Mouse (Mus musculus) adipose tissue, adult 10 weeks (tissue): ENCODE data around the gene Lfng. TPM values are rescaled to one million over a fixed set of nuclear protein-coding genes. Genes with fewer than 3 reads are reported as not detected.

ENCODE experiments used
- polyA plus RNA-seq: library from polyadenylated mRNA; stranded (reverse); fragments of 350-450 nt; fragmentation: Illumina TruSeq; extraction: RNeasy Lipid Tissue Mini Kit (QIAGEN cat#74804); gene quantifications from one replicate; pipeline ENCODE4 v1.2.3, GENCODE M21; 2014; ENCODE audit warnings: low read depth, low replicate concordance

Lfng gene
- 17.1 TPM for polyA plus RNA-seq

DNA sequence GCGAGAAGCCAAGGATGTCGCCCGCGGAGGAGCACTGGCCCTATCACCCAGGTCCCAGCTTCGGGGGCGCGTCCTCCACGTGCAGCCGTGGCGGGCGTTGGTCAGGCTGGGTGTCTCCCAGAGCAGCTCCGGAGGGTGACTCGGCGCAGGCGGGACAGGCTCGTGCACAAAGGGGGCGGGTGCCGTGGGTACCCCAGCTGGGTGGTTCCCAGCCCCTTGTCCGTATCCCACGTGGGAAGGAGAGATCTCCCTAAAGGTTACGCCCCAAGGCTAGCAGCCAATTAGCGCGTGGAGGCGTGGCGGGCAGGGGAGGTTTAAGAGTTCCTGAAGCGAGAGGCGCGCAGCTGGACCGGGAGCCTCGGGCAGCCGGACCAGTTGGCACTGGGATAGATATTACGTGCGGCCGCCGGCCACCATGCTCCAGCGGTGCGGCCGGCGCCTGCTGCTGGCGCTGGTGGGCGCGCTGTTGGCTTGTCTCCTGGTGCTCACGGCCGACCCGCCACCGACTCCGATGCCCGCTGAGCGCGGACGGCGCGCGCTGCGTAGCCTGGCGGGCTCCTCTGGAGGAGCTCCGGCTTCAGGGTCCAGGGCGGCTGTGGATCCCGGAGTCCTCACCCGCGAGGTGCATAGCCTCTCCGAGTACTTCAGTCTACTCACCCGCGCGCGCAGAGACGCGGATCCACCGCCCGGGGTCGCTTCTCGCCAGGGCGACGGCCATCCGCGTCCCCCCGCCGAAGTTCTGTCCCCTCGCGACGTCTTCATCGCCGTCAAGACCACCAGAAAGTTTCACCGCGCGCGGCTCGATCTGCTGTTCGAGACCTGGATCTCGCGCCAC lies at the start of gene Lfng:
Gene Lfng, plus strand, starts transcription at position 320 of the 835 bp plus-strand sequence.

DNA sequence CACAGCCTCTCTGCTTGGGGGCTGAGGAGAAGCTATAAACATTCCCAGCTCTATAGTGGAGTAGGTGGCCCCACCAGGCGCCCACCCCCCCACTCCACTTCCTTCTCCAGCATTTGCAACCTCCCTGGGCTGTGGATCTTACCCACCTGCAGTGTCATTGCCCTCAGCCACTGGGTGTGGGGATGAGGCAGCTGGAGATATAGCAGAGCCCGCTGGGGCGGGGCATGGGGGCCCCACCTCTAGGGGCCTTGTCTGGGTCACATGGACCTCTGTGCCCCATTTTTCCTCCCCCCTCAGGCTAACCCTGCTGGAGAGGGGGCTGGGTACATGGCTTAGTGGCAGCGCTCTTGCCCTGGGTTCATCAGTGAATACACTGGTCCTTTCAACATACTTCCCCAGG lies 42.2 kb upstream of the Lfng start, which contains the start of gene Grifin:
Gene Grifin, minus strand, starts transcription at position 176 of the 400 bp plus-strand sequence.

DNA sequence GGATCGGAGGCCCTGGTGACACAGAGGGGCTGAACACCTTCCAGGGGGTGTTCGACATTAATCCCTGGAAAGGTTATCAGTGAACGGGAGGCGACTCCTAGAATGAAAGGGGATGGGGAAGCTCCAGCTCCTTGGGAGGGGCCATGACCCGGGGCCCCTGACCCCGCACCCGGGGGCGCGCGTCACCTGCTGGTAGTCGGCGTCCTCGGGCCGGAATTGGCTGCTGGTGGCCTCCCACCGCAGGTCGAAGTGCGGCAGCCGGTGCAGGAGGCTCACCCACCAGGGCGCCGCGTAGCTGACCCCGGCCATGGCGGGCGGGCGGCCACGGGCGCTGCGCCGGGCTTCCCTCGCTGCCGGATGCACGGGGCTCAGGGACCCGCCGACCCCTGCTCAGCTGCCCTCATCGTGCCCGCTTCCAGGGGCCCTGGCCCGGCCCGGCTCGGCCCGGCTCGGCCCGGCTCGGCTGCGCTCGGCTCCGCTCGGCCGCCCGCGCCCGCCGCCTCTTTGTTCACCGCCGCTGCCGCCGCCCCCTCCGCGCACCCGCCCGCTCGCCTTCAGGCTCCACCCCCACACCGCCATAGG lies 41.5 kb downstream of the Lfng start, which contains the start of gene Ttyh3:
Gene Ttyh3, minus strand, starts transcription at position 513 of the 582 bp plus-strand sequence.

Other genes with a start within 250 kb of the Lfng start
- 15.6 TPM for gene Snx8, start 218.1 kb upstream of the Lfng start, polyA plus RNA-seq
- gene Eif3b, start 188.0 kb upstream of the Lfng start, polyA plus RNA-seq, result 130 TPM
- not detected for gene Gm4869, start 161.7 kb upstream of the Lfng start, polyA plus RNA-seq
- gene Chst12, start 101.8 kb upstream of the Lfng start, polyA plus RNA-seq, result 28.3 TPM
- gene Grifin, start 42.2 kb upstream of the Lfng start, polyA plus RNA-seq, result not detected
- 59.5 TPM for gene Ttyh3, start 41.7 kb downstream of the Lfng start, polyA plus RNA-seq
- 18.4 TPM for gene Iqce, start 95.1 kb downstream of the Lfng start, polyA plus RNA-seq
- 13.9 TPM for gene Brat1, start 97.7 kb downstream of the Lfng start, polyA plus RNA-seq
- gene Amz1, start 116.8 kb downstream of the Lfng start, polyA plus RNA-seq, result 2.0 TPM
- gene Gna12, start 223.1 kb downstream of the Lfng start, polyA plus RNA-seq, result 45.5 TPM